Comparison of ENCODE assay signal across 16 mouse cellular contexts in the genomic region with DNA sequence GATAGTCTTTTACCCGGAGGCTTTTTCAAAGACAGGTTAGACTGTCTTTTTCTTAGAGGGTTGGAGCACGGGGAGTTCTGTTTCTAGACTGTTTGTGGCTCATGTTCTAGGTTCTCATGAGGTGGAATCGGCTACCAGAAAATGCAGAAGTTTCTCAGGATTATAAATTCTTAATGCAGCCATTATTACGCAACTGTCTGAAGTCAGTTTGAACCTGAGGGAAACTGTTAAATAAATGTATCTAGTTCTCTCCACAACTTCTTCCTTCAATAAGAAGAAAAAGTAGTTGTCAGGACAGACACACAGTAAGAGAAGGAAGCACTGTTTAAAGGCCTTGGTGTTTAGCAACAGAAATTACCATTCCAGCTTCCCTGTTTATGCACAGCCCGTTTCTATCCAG.
"Had no signal": no experiment of that assay in that cellular context is flagged by ENCODE, and none has a peak within 500 bp of the region (broad histone marks: within the 10 kb centered on the region; RNA-seq: fewer than 3 reads in every experiment).

No protein-coding gene starts in this region.

- ATAC-seq: liver, postnatal 0 days; lung, postnatal 0 days had no signal

- H3K4me3 ChIP-seq: liver, embryonic 15.5 days; lung, embryonic 15.5 days; megakaryocyte, embryonic 14.5 days; midbrain, embryonic 12.5 days; neural tube, embryonic 12.5 days; stomach, embryonic 15.5 days had no signal

- H3K4me2 ChIP-seq: liver, embryonic 15.5 days; lung, embryonic 15.5 days; midbrain, embryonic 12.5 days; neural tube, embryonic 12.5 days; stomach, embryonic 15.5 days had no signal

- DNase-seq: liver, postnatal 0 days; lung, adult 2 months; lung, postnatal 14 days; lung, postnatal 36 days; midbrain, embryonic 14.5 days; right cerebral cortex, postnatal 14 days; thymus, adult 2 months; thymus, postnatal 25 days; thymus, postnatal 4 days had no signal

- H3K36me3 ChIP-seq: liver, embryonic 15.5 days; lung, embryonic 15.5 days; midbrain, embryonic 12.5 days; neural tube, embryonic 12.5 days; stomach, embryonic 15.5 days had no signal

- H3K27me3 ChIP-seq: liver, embryonic 15.5 days; lung, embryonic 15.5 days; megakaryocyte, embryonic 14.5 days; midbrain, embryonic 12.5 days; neural tube, embryonic 12.5 days; stomach, embryonic 15.5 days had no signal
